Comparison of ENCODE assay signal across 8 mouse cellular contexts in genomic region chr7:45129776-45130512, GRCm38 (mm10). TPM values are rescaled to one million over a fixed set of nuclear protein-coding genes. Genes with fewer than 3 reads are reported as not detected.
DNase-seq lines count a peak whose midpoint lies in the region; ATAC-seq and TF ChIP-seq lines count a peak whose summit lies in the region.

No protein-coding gene starts in this region.

- DNase-seq in cerebellum, adult 9-11 months, result peak; percentile 64
- DNase-seq in cerebellum, adult 11 months, result no peak
- DNase-seq in testis, postnatal 14 days (ENCODE audit: low spot score), result no peak
- no peak for DNase-seq in stomach, postnatal 0 days (ENCODE audit: low spot score)
- DNase-seq in adrenal gland, adult 2 months, result no peak
- DNase-seq in thymus, postnatal 25 days, result no peak

- no peak for TF ChIP-seq EP300 in stomach, postnatal 0 days (optimal IDR thresholded peaks at IDR 0.05)

- TF ChIP-seq POLR2A in testis, adult 2 months (IDR thresholded peaks at IDR 0.05; ENCODE audit: control insufficient read depth, low read depth, low read length), result no peak

- H3K9me3 ChIP-seq in limb, embryonic 15.5 days, result no peaks in the 10 kb centered on the region
- no peaks in the 10 kb centered on the region for H3K9me3 ChIP-seq in stomach, postnatal 0 days (ENCODE audit: control insufficient read depth, low read length)

- H3K27me3 ChIP-seq in testis, adult 2 months (ENCODE audit: control insufficient read depth, insufficient read depth, low read length), result no peaks in the 10 kb centered on the region
- no peaks in the 10 kb centered on the region for H3K27me3 ChIP-seq in limb, embryonic 15.5 days
- H3K27me3 ChIP-seq in stomach, postnatal 0 days (ENCODE audit: control insufficient read depth, insufficient read depth, low read length), result no peaks in the 10 kb centered on the region

- no peaks in the 10 kb centered on the region for H3K36me3 ChIP-seq in testis, adult 2 months (ENCODE audit: control insufficient read depth, insufficient read depth, low read length)
- peaks cover 26% of the 10 kb centered on the region for H3K36me3 ChIP-seq in limb, embryonic 15.5 days
- peaks cover 11% of the 10 kb centered on the region for H3K36me3 ChIP-seq in stomach, postnatal 0 days (ENCODE audit: control insufficient read depth, insufficient read depth, low read length)

- no peak for ATAC-seq in limb, embryonic 15.5 days (ENCODE audit: insufficient number of reproducible peaks, low FRiP score, low TSS enrichment, low read depth)
- ATAC-seq in stomach, postnatal 0 days (ENCODE audit: low FRiP score, low TSS enrichment), result no peak

- peak overlapping the region; percentile 95 for H3K27ac ChIP-seq in testis, adult 2 months (ENCODE audit: control insufficient read depth, insufficient read depth, low read depth, low read length)
- H3K27ac ChIP-seq in limb, embryonic 15.5 days, result peak overlapping the region; percentile 90
- no peak overlapping the region for H3K27ac ChIP-seq in stomach, postnatal 0 days (replicated peaks)

- 65% methylated on average over 15 of the region's 15 CpGs for WGBS in limb, embryonic 15.5 days
- WGBS in stomach, postnatal 0 days, result 62% methylated on average over 15 of the region's 15 CpGs

- no peak overlapping the region for H3K9ac ChIP-seq in limb, embryonic 15.5 days
- H3K9ac ChIP-seq in stomach, postnatal 0 days (ENCODE audit: low read length), result 0 out of 2 replicates have a peak overlapping the region, but pooled peaks have one; percentile 65

- H3K4me3 ChIP-seq in testis, adult 2 months (ENCODE audit: control insufficient read depth, low read depth, low read length), result peak overlapping the region; percentile 89
- peak overlapping the region; percentile 90 for H3K4me3 ChIP-seq in limb, embryonic 15.5 days
- peak overlapping the region; percentile 48; the same call in 1 of the 2 replicates for H3K4me3 ChIP-seq in stomach, postnatal 0 days (ENCODE audit: low read depth, low read length)

- H3K4me2 ChIP-seq in limb, embryonic 15.5 days, result peak overlapping the region; percentile 60
- peak overlapping the region; percentile 75 for H3K4me2 ChIP-seq in stomach, postnatal 0 days (replicated peaks; ENCODE audit: low read depth)

- TF ChIP-seq CTCF in testis, adult 2 months (IDR thresholded peaks at IDR 0.05; ENCODE audit: control insufficient read depth, insufficient read depth, insufficient replicate concordance, low read depth, low read length), result no peak
- no peak for TF ChIP-seq CTCF in stomach, postnatal 0 days (IDR thresholded peaks at IDR 0.05; ENCODE audit: low read depth)

- peaks cover 20% of the 10 kb centered on the region for H3K4me1 ChIP-seq in testis, adult 2 months (ENCODE audit: control insufficient read depth, insufficient read depth, low read length)
- peaks cover 40% of the 10 kb centered on the region for H3K4me1 ChIP-seq in limb, embryonic 15.5 days
- 0 out of 2 replicates have a peak, but pooled peaks cover 2% of the 10 kb centered on the region for H3K4me1 ChIP-seq in stomach, postnatal 0 days (replicated peaks; ENCODE audit: control insufficient read depth, insufficient read depth)

RNA-seq across cellular contexts. Expression of gene Rpl13a, which starts 1.4 kb away (rescaled TPM):
- polyA plus RNA-seq in testis, adult 2 months (2012; rRNA removed), result 859 and 869 TPM in 2 replicates
- 1,220 and 1,390 TPM in 2 replicates for polyA plus RNA-seq in limb, embryonic 15.5 days (2015; fragmentation: Nextera tagmentation; extraction: Ambion mirVana)
- polyA plus RNA-seq in stomach, postnatal 0 days (2015; fragmentation: Nextera tagmentation; extraction: Ambion mirVana), result 1,442 and 1,485 TPM in 2 replicates
- 1,000 to 10,000 TPM; 1,285 to 1,750 TPM for total RNA-seq in adrenal gland, adult 2 months (2021)
- 476 and 515 TPM in 2 replicates for polyA plus RNA-seq in adrenal gland, adult 2 months (2012; rRNA removed)

RNA-seq across cellular contexts. Expression of gene Rps11, which starts 5.7 kb away (rescaled TPM):
- polyA plus RNA-seq in testis, adult 2 months (2012; rRNA removed), result 169 and 192 TPM in 2 replicates
- polyA plus RNA-seq in limb, embryonic 15.5 days (2015; fragmentation: Nextera tagmentation; extraction: Ambion mirVana), result 1,215 and 1,484 TPM in 2 replicates
- 1,142 and 1,191 TPM in 2 replicates for polyA plus RNA-seq in stomach, postnatal 0 days (2015; fragmentation: Nextera tagmentation; extraction: Ambion mirVana)
- total RNA-seq in adrenal gland, adult 2 months (2021), result 1,000 to 10,000 TPM; 1,290 to 1,478 TPM
- 60.0 and 80.0 TPM in 2 replicates for polyA plus RNA-seq in adrenal gland, adult 2 months (2012; rRNA removed)

RNA-seq across cellular contexts. Expression of gene Gm45713, which starts 6.1 kb away (rescaled TPM):
- polyA plus RNA-seq in testis, adult 2 months (2012; rRNA removed), result 0.06 and 0.41 TPM in 2 replicates
- 0.65 TPM in 1 of 2 replicates, not detected in the other for polyA plus RNA-seq in limb, embryonic 15.5 days (2015; fragmentation: Nextera tagmentation; extraction: Ambion mirVana)
- polyA plus RNA-seq in stomach, postnatal 0 days (2015; fragmentation: Nextera tagmentation; extraction: Ambion mirVana), result 0.17 and 1.1 TPM in 2 replicates
- total RNA-seq in adrenal gland, adult 2 months (2021), result not detected
- 6.3 and 7.4 TPM in 2 replicates for polyA plus RNA-seq in adrenal gland, adult 2 months (2012; rRNA removed)

RNA-seq across cellular contexts. Expression of gene Flt3l, which starts 6.3 kb away (rescaled TPM):
- 3.8 and 3.9 TPM in 2 replicates for polyA plus RNA-seq in testis, adult 2 months (2012; rRNA removed)
- 2.1 and 2.7 TPM in 2 replicates for polyA plus RNA-seq in limb, embryonic 15.5 days (2015; fragmentation: Nextera tagmentation; extraction: Ambion mirVana)
- polyA plus RNA-seq in stomach, postnatal 0 days (2015; fragmentation: Nextera tagmentation; extraction: Ambion mirVana), result 2.2 and 2.3 TPM in 2 replicates
- 10 to 100 TPM; 20.5 to 25.3 TPM for total RNA-seq in adrenal gland, adult 2 months (2021)
- polyA plus RNA-seq in adrenal gland, adult 2 months (2012; rRNA removed), result 122 TPM in 2 replicates

RNA-seq across cellular contexts. Expression of gene Pih1d1, which starts 24.2 kb away (rescaled TPM):
- polyA plus RNA-seq in testis, adult 2 months (2012; rRNA removed), result 258 and 295 TPM in 2 replicates
- polyA plus RNA-seq in limb, embryonic 15.5 days (2015; fragmentation: Nextera tagmentation; extraction: Ambion mirVana), result 76.3 and 84.6 TPM in 2 replicates
- 48.8 and 49.0 TPM in 2 replicates for polyA plus RNA-seq in stomach, postnatal 0 days (2015; fragmentation: Nextera tagmentation; extraction: Ambion mirVana)
- total RNA-seq in adrenal gland, adult 2 months (2021), result 10 to 100 TPM; 52.2 to 69.2 TPM
- 46.1 and 50.8 TPM in 2 replicates for polyA plus RNA-seq in adrenal gland, adult 2 months (2012; rRNA removed)
